Comparison of ENCODE assay signal across 8 mouse cellular contexts in the genomic region with DNA sequence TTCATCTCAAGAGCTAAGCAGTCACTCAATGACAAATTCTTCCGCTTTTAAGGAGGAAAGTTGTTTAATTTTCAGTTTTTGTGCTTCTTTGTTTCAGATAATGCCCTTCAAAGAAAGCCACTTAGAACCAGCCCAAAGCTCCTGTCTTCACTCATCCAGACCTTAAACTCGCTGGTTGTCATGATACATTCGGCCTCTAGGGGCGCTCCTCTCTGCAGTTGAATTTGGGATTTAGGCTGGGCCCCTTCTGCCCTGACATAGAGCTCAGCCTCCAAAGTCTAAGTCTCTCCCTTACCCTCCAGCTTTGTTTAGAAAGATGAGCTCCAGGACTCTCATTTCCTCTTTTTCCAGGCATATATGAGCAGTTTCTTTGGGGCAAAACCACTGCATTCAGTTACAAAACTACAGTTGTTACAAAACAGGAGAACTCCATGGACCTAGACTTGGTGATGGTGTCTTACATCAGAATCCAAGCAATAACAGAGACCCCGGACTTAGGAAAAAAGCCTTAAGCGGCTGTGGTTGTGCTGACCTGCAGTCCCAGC. TPM values are rescaled to one million over a fixed set of nuclear protein-coding genes. Genes with fewer than 3 reads are reported as not detected.
DNase-seq lines count a peak whose midpoint lies in the region; ATAC-seq and TF ChIP-seq lines count a peak whose summit lies in the region.
"Not testable (repeated sequence)": the region's sequence is repeated elsewhere in the genome, so short reads cannot be mapped to it uniquely, and the experiment has no call there.

No protein-coding gene starts in this region.

- not testable (repeated sequence) for H3K9me3 ChIP-seq in liver, embryonic 13.5 days (replicated peaks)

- not testable (repeated sequence) for H3K27ac ChIP-seq in liver, embryonic 13.5 days; testis, adult 2 months (ENCODE audit: control insufficient read depth, insufficient read depth, low read depth, low read length)

- not testable (repeated sequence) for H3K9ac ChIP-seq in liver, embryonic 13.5 days

- TF ChIP-seq CTCF in testis, adult 2 months (IDR thresholded peaks at IDR 0.05; ENCODE audit: control insufficient read depth, insufficient read depth, insufficient replicate concordance, low read depth, low read length) = peak; percentile 43; the same call in 1 of the 2 replicates

- not testable (repeated sequence) for ATAC-seq in liver, embryonic 13.5 days (ENCODE audit: low read depth)
- 0 out of 2 replicates have a peak, but pooled peaks have one; percentile 46 for ATAC-seq in neutrophil, adult 5-6 weeks (ENCODE audit: extremely low read depth, insufficient number of reproducible peaks, low FRiP score, poor library complexity, severe bottlenecking)

- H3K36me3 ChIP-seq in liver, embryonic 13.5 days; testis, adult 2 months (ENCODE audit: control insufficient read depth, insufficient read depth, low read length): not testable (repeated sequence)

- WGBS in liver, embryonic 13.5 days (ENCODE audit: insufficient replicate concordance) = 23% methylated on average over 6 of the region's 6 CpGs

- H3K4me3 ChIP-seq in liver, embryonic 13.5 days (replicated peaks); testis, adult 2 months (ENCODE audit: control insufficient read depth, low read depth, low read length): not testable (repeated sequence)

- TF ChIP-seq POLR2A in testis, adult 2 months (IDR thresholded peaks at IDR 0.05; ENCODE audit: control insufficient read depth, low read depth, low read length) = not testable (repeated sequence)

- DNase-seq in CD4-positive helper T cell, adult 2 months (ENCODE audit: low read depth, low spot score) = peak; percentile 68
- DNase-seq in adrenal gland, postnatal 14 days = peak; percentile 74
- DNase-seq in embryo, embryonic 10 days (ENCODE audit: low spot score) = peak; percentile 24
- peak; percentile 61 to 88 for DNase-seq in heart, adult 18-20 months
- DNase-seq in kidney, postnatal 25 days = peak; percentile 55 to 84
- peak; percentile 1 for DNase-seq in liver, embryonic 13.5 days

- H3K4me1 ChIP-seq in liver, embryonic 13.5 days (replicated peaks); testis, adult 2 months (ENCODE audit: control insufficient read depth, insufficient read depth, low read length): not testable (repeated sequence)

- H3K4me2 ChIP-seq in liver, embryonic 13.5 days = not testable (repeated sequence)

- H3K27me3 ChIP-seq in liver, embryonic 13.5 days; testis, adult 2 months (ENCODE audit: control insufficient read depth, insufficient read depth, low read length): not testable (repeated sequence)

RNA-seq across cellular contexts. Expression of gene Ly6c1, which starts 13.5 kb away (rescaled TPM):
- 133 and 215 TPM in 2 replicates for total RNA-seq in adrenal gland, postnatal 14 days (2021)
- 100 to 1,000 TPM; 256 to 283 TPM for total RNA-seq in heart, adult 18-20 months (2021)
- 0.48 and 0.60 TPM in 2 replicates for polyA plus RNA-seq in liver, embryonic 13.5 days (2015; fragmentation: Nextera tagmentation; extraction: Ambion mirVana)
- 1.5 and 3.5 TPM in 2 replicates for total RNA-seq in neutrophil, adult 5-6 weeks (2017)
- polyA plus RNA-seq in testis, adult 2 months (2012; rRNA removed) = 14.0 and 20.0 TPM in 2 replicates

RNA-seq across cellular contexts. Expression of gene Ly6c2, which starts 49.7 kb away (rescaled TPM):
- total RNA-seq in adrenal gland, postnatal 14 days (2021) = 5.0 and 8.4 TPM in 2 replicates
- total RNA-seq in heart, adult 18-20 months (2021) = 10 to 100 TPM in 1 of 2 experiments, 1 to 10 TPM in 1; 9.1 to 10.0 TPM
- 8.9 and 10.4 TPM in 2 replicates for polyA plus RNA-seq in liver, embryonic 13.5 days (2015; fragmentation: Nextera tagmentation; extraction: Ambion mirVana)
- total RNA-seq in neutrophil, adult 5-6 weeks (2017) = 83.9 TPM in 2 replicates
- 0.33 TPM in 1 of 2 replicates, not detected in the other for polyA plus RNA-seq in testis, adult 2 months (2012; rRNA removed)

Comparison
In these comparisons a context has a peak if more than half of its experiments do, and no peak if none do; other contexts are left out.
1. DNase-seq: peak in every context shown above with its lines; median percentile 74 in heart, adult 18-20 months; 74 in adrenal gland, postnatal 14 days; 70 in kidney, postnatal 25 days; 68 in CD4-positive helper T cell, adult 2 months; 24 in embryo, embryonic 10 days; 1 in liver, embryonic 13.5 days.
2. RNA of gene Ly6c1, which starts 13.5 kb away (total RNA-seq): 256 to 283 TPM in heart, adult 18-20 months and 133 to 215 TPM in adrenal gland, postnatal 14 days; 1.5 to 3.5 TPM in neutrophil, adult 5-6 weeks; every median in the first group is over 10 times any median in the second.